Mouse (Mus musculus): ENCODE measurements around the gene Akt2.

DNA sequence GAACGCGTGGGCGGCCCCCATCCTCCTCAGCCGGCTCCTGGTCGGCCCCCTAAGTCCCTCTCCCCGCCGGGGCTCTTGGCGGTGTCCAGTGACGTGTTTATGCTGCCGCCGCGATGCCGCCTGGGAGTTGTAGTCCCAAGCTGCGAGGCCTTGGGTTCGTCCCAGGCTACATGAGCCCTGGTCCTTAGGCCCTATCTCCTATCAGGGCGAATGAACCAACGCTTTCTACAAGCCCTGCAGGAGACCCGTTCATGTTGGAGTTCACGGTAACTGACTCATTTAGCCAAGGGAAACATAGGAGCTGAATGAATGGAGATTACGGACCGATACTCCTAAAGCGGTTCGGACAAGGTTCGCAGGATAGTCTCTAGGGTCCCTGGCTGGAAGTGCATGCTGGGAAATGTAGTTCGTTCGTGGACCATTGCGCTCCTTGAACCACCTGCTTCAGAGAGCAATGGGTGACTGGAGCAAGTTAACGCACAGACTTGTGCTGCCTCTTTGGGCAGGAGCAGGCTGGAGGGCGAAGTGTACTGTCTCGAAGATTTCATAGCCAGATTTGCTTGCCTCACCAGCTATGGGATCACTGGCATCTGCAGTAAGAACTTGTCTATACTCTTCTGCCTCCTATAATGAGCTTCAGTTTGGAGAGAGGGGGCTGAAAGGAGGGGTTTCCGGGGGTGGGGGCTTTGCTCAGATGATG is 83.3 kb downstream of the Akt2 start, which contains the start of gene Map3k10:
- no peak; the same call in 1 of the 2 replicates for TF ChIP-seq POLR2A (IDR thresholded peaks at IDR 0.05; ENCODE audit: insufficient read depth, low read depth, low read length)
- no peak for TF ChIP-seq CTCF (IDR thresholded peaks at IDR 0.05; ENCODE audit: insufficient read depth, low read depth, low read length)

All from olfactory bulb, adult 2 months (tissue).